Mouse (Mus musculus) heart, adult 18-20 months (tissue): ENCODE data around the gene Ccl21a. TPM values are rescaled to one million over a fixed set of nuclear protein-coding genes. Genes with fewer than 3 reads are reported as not detected.
"Not testable (repeated sequence)": the region's sequence is repeated elsewhere in the genome, so short reads cannot be mapped to it uniquely, and the experiment has no call there.

ENCODE experiments used
- DNase-seq, 2 experiments: peaks; one replicate each; pipeline ENCODE4 v3.0.0; 2021 to 2022; ENCODE audit warnings: mixed read lengths in 1 of 2
- long read RNA-seq, 2 experiments: library from polyadenylated mRNA; stranded (forward); transcript quantifications; one replicate each; pipeline ENCODE4 v2.0.0; 2021
- total RNA-seq, 2 experiments: library from RNA; stranded (reverse); gene quantifications; 2 replicates each; pipeline ENCODE4 v1.2.3; 2021

Gene Ccl21a
- total RNA-seq: 10 to 100 TPM; 43.5 to 98.2 TPM
- long read RNA-seq, experiment 1, transcript Ccl21a-201 (4 exons, 870 nt): major isoform, 19 of 23 reads
- long read RNA-seq, experiment 1, partial matches to known transcripts: 4 of 23 reads
- long read RNA-seq, experiment 1, other reads (novel, unspliced or antisense): 0 of 23 reads
- long read RNA-seq, experiment 2, transcript Ccl21a-201 (4 exons, 870 nt): major isoform, 22 of 28 reads
- long read RNA-seq, experiment 2, partial matches to known transcripts: 6 of 28 reads
- long read RNA-seq, experiment 2, other reads (novel, unspliced or antisense): 0 of 28 reads

DNA sequence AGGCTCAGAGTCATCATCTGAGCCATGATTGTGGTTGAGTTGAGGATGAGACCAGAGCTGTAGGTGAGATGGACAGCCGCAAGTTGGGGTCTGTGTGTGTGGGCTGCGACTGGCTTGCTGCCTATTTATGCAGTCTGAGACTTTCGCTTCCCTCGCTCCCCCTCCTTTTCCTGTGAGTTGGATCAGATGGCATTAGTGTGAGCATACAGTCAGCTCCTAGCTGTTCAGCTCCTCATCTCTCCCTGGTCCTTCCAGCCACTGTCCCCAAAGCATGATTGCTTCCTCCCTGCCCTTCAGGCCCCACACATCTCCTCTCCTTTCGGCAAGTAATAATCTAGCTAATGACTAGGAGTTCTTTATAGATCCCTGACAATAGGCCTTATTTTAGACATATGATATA lies at the start of gene Ccl21a:
Gene Ccl21a (minus strand): TSS at position 101 of the 400 bp plus-strand sequence.
- not testable (repeated sequence) for DNase-seq

DNA sequence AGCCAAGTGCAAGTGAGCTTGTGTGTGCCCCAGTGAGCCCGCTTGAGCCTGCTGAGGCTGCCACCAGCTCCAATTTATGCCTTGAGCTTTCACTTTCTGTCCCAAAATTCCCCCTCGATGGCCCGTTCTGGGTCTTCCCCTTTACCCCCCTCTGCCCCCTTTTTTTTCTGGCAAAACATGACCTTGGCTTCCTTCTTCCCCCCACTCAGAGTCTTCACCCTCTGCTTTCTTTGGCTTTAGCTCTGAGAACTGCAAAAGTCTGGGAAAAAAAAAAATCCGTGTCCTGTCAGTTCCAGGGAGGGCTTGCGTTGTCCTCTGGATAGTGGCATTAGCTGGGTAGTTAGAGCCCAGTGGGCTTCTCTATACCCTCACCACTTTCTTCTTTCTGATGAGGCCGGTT lies 17.3 kb downstream of the Ccl21a start, which contains the start of gene Ccl19:
Gene Ccl19 (minus strand): TSS at position 101 of the 400 bp plus-strand sequence.
- DNase-seq: not testable (repeated sequence)

DNA sequence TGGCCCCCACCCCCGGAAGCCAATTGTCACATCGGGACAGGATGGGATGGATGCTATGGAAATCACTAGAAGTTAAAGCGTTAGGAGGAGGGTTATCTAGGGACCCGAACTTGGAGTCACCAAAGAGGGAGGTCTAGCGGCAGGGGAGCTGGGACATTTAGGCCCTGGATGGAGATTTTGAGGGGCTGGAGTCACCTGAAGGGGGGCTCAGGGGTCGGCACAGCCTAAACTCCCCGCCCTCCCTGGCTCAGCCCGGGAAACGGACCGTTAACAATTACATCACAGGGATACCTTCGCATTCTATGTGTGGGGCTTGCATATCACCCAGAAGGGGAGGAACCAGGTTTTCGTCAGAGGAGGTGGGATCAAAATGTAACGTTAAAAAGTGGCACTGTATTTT lies 38.5 kb downstream of the Ccl21a start, which contains the start of gene 4930578G10Rik:
Gene 4930578G10Rik (plus strand): TSS at position 301 of the 400 bp plus-strand sequence.
- not testable (repeated sequence) for DNase-seq

Other genes with a start within 250 kb of the Ccl21a start
- not detected for gene Fam205a2, start 245.8 kb downstream of the Ccl21a start, total RNA-seq
- gene Gm10591, start 161.8 kb downstream of the Ccl21a start, total RNA-seq: not detected
- gene Gm2564, start 144.3 kb downstream of the Ccl21a start, total RNA-seq: 1 to 10 TPM; 2.9 to 6.6 TPM
- gene Ccl27b, start 118.7 kb downstream of the Ccl21a start, total RNA-seq: not detected
- gene Il11ra2, start 112.1 kb downstream of the Ccl21a start, total RNA-seq: under 1 TPM in 1 of 2 experiments, not detected in 1; 0.23 TPM
- not detected for gene 4930578G10Rik, start 38.4 kb downstream of the Ccl21a start, total RNA-seq
- 1 to 10 TPM; 1.2 to 4.2 TPM for gene Ccl19, start 17.4 kb downstream of the Ccl21a start, total RNA-seq
- not detected for gene Fam205a1, start 79.9 kb upstream of the Ccl21a start, total RNA-seq
- gene Gm12394, start 82.8 kb upstream of the Ccl21a start, total RNA-seq: not detected
- 10 to 100 TPM; 12.2 to 12.9 TPM for gene Fam205c, start 100.2 kb upstream of the Ccl21a start, total RNA-seq
- gene Phf24, start 142.7 kb upstream of the Ccl21a start, total RNA-seq: 1 to 10 TPM; 6.5 to 7.7 TPM
- 100 to 1,000 TPM in 1 of 2 experiments, 10 to 100 TPM in 1; 95.5 to 101 TPM for gene Dnajb5, start 175.8 kb upstream of the Ccl21a start, total RNA-seq
- gene 1700022I11Rik, start 195.6 kb upstream of the Ccl21a start, total RNA-seq: not detected
- gene Vcp, start 226.5 kb upstream of the Ccl21a start, total RNA-seq: 100 to 1,000 TPM; 272 to 273 TPM
- gene Fancg, start 236.5 kb upstream of the Ccl21a start, total RNA-seq: 1 to 10 TPM; 1.6 to 2.9 TPM